Mouse (Mus musculus): ENCODE data around the gene Pcsk6. TPM values are rescaled to one million over a fixed set of nuclear protein-coding genes. Genes with fewer than 3 reads are reported as not detected.

The Pcsk6 gene
- polyA plus RNA-seq, 1 experiment: 1.6 TPM

- Histone ChIP-seq H3K36me3 (ENCODE audit: control insufficient read depth, insufficient read depth, low read length) (no peaks in the 10 kb centered on the region), H3K4me3 (ENCODE audit: extremely low read depth, insufficient read depth, insufficient read length) (no peak overlapping the region), H3K27ac (ENCODE audit: insufficient read depth, low read length) (no peak overlapping the region), H3K27me3 (ENCODE audit: control insufficient read depth, insufficient read depth, low read length) (no peaks in the 10 kb centered on the region), H3K4me1 (ENCODE audit: control insufficient read depth, insufficient read depth, insufficient read length) (no peaks in the 10 kb centered on the region)
- 75% methylated on average over 5 of the region's 5 CpGs for WGBS
- TF ChIP-seq CTCF (IDR thresholded peaks at IDR 0.05; ENCODE audit: extremely low read depth, insufficient read depth, insufficient read length, insufficient replicate concordance): no peak
- no peak for TF ChIP-seq POLR2A (IDR thresholded peaks at IDR 0.05; ENCODE audit: low read depth, low read length)
- no peak for DNase-seq (ENCODE audit: low read depth in 1 of 2, low spot score in 2 of 2)
Observed at GRCm38 (mm10) chr7:65880666-65881289, 19.2 kb downstream of the Pcsk6 start.

- H3K4me1 ChIP-seq (ENCODE audit: control insufficient read depth, insufficient read depth, insufficient read length): no peaks in the 10 kb centered on the region
- 44% methylated on average over 12 of the region's 12 CpGs for WGBS
- no peak for DNase-seq (ENCODE audit: low read depth in 1 of 2, low spot score in 2 of 2)
Observed at GRCm38 (mm10) chr7:65881290-65881688, 19.8 kb downstream of the Pcsk6 start.

DNA sequence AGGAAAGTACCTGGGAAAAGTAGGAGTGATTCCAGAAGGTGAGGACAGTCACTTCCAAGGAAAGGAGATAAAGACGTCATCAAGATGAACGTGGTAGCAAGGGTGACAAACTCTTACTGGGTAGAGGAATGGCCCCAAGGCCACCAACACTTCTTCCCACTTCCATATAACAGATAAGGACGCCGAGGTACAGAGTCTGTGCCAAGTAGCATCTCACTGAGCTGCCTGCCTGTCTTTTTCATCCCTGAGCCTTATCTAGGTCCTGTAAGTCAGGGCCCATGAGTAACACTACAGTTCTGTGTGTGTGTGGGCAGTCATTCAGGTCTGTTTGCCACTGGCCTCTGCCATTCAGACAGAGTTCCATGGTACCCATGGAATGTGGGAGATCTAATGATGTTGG lies 23.4 kb downstream of the Pcsk6 start:
- Histone ChIP-seq H3K36me3 (ENCODE audit: control insufficient read depth, insufficient read depth, low read length) (no peaks in the 10 kb centered on the region), H3K4me3 (ENCODE audit: extremely low read depth, insufficient read depth, insufficient read length) (no peak overlapping the region), H3K27ac (ENCODE audit: insufficient read depth, low read length) (no peak overlapping the region), H3K4me1 (ENCODE audit: control insufficient read depth, insufficient read depth, insufficient read length) (no peaks in the 10 kb centered on the region), H3K27me3 (ENCODE audit: control insufficient read depth, insufficient read depth, low read length) (no peaks in the 10 kb centered on the region)
- TF ChIP-seq POLR2A (IDR thresholded peaks at IDR 0.05; ENCODE audit: low read depth, low read length) (no peak), CTCF (IDR thresholded peaks at IDR 0.05; ENCODE audit: extremely low read depth, insufficient read depth, insufficient read length, insufficient replicate concordance) (no peak)
- no peak for DNase-seq (ENCODE audit: low read depth in 1 of 2, low spot score in 2 of 2)
- WGBS: 80% methylated on average over 4 of the region's 4 CpGs

More at GRCm38 (mm10) chr7:65881290-65881688, 19.8 kb downstream of the Pcsk6 start:
- TF ChIP-seq POLR2A (IDR thresholded peaks at IDR 0.05; ENCODE audit: low read depth, low read length) (no peak), CTCF (IDR thresholded peaks at IDR 0.05; ENCODE audit: extremely low read depth, insufficient read depth, insufficient read length, insufficient replicate concordance) (no peak)
- Histone ChIP-seq H3K4me3 (ENCODE audit: extremely low read depth, insufficient read depth, insufficient read length) (no peak overlapping the region), H3K27me3 (ENCODE audit: control insufficient read depth, insufficient read depth, low read length) (no peaks in the 10 kb centered on the region), H3K27ac (ENCODE audit: insufficient read depth, low read length) (no peak overlapping the region), H3K36me3 (ENCODE audit: control insufficient read depth, insufficient read depth, low read length) (no peaks in the 10 kb centered on the region)

GRCm38 (mm10) chr7:65885819-65886218 lies 24.3 kb downstream of the Pcsk6 start:
- H3K4me3 ChIP-seq (ENCODE audit: extremely low read depth, insufficient read depth, insufficient read length): no peak overlapping the region
- TF ChIP-seq CTCF (IDR thresholded peaks at IDR 0.05; ENCODE audit: extremely low read depth, insufficient read depth, insufficient read length, insufficient replicate concordance): no peak
- TF ChIP-seq POLR2A (IDR thresholded peaks at IDR 0.05; ENCODE audit: low read depth, low read length): no peak
- no peaks in the 10 kb centered on the region for H3K27me3 ChIP-seq (ENCODE audit: control insufficient read depth, insufficient read depth, low read length)
- WGBS: 92% methylated on average over 6 of the region's 6 CpGs
- H3K4me1 ChIP-seq (ENCODE audit: control insufficient read depth, insufficient read depth, insufficient read length): no peaks in the 10 kb centered on the region
- no peak for DNase-seq (ENCODE audit: low read depth in 1 of 2, low spot score in 2 of 2)
- H3K36me3 ChIP-seq (ENCODE audit: control insufficient read depth, insufficient read depth, low read length): no peaks in the 10 kb centered on the region
- no peak overlapping the region for H3K27ac ChIP-seq (ENCODE audit: insufficient read depth, low read length)

DNA sequence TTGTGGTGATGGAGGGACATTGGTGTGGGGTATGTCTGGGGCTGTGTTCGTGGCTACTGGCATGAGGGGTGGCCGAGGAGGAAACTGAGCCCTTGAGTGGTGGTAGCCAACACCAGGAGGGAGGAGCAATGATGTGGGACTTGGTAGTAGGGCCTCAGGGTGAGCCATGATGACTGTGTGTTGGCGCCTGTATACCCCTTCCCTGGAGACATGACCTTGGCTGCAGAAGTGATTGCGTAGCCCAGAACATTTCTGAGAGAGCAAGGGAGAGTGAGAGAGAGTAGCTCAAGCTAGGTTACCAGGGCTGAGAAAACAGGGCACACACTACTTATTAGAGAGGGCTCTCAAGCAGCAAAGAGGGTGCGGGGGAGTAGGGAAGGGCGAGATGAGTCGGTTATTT lies 30.3 kb downstream of the Pcsk6 start:
- DNase-seq (ENCODE audit: low read depth in 1 of 2, low spot score in 2 of 2): no peak
- Histone ChIP-seq H3K27ac (ENCODE audit: insufficient read depth, low read length) (no peak overlapping the region), H3K27me3 (ENCODE audit: control insufficient read depth, insufficient read depth, low read length) (no peaks in the 10 kb centered on the region), H3K4me3 (ENCODE audit: extremely low read depth, insufficient read depth, insufficient read length) (no peak overlapping the region), H3K4me1 (ENCODE audit: control insufficient read depth, insufficient read depth, insufficient read length) (no peaks in the 10 kb centered on the region), H3K36me3 (ENCODE audit: control insufficient read depth, insufficient read depth, low read length) (no peaks in the 10 kb centered on the region)
- 86% methylated on average over 7 of the region's 7 CpGs for WGBS
- TF ChIP-seq POLR2A (IDR thresholded peaks at IDR 0.05; ENCODE audit: low read depth, low read length) (no peak), CTCF (IDR thresholded peaks at IDR 0.05; ENCODE audit: extremely low read depth, insufficient read depth, insufficient read length, insufficient replicate concordance) (no peak)

DNA sequence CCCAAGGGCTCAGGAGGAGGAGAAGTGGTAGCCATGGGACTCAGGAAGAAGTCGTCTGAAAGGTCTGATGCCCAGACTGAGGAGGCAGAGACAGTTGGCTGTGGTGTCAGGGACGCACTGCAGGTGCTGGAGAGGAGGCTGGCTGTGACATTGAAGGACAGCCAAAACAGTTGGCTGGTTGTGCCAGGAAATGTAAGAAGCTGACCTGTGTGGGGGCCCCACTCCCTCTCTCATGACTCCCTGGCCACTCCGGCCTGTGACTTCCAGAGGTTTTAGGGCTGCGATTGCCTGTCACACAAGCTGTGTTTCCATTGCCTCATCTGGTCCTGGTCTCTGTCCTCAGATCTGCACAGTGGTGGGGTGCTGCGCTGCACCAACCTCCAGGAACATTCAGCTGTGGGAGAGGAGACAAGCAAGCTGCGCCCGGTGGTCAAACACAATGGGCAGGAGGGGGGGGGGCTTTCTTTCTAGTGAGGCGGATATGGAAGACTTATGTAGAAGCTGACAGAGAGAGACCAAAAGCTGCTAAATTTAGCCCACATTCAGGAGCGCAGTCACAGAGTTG lies 30.8 kb downstream of the Pcsk6 start:
- Histone ChIP-seq H3K27me3 (ENCODE audit: control insufficient read depth, insufficient read depth, low read length) (no peaks in the 10 kb centered on the region), H3K4me3 (ENCODE audit: extremely low read depth, insufficient read depth, insufficient read length) (no peak overlapping the region), H3K36me3 (ENCODE audit: control insufficient read depth, insufficient read depth, low read length) (no peaks in the 10 kb centered on the region), H3K4me1 (ENCODE audit: control insufficient read depth, insufficient read depth, insufficient read length) (no peaks in the 10 kb centered on the region), H3K27ac (ENCODE audit: insufficient read depth, low read length) (no peak overlapping the region)
- no peak for DNase-seq (ENCODE audit: low read depth in 1 of 2, low spot score in 2 of 2)
- 57% methylated on average over 9 of the region's 9 CpGs for WGBS
- no peak for TF ChIP-seq CTCF (IDR thresholded peaks at IDR 0.05; ENCODE audit: extremely low read depth, insufficient read depth, insufficient read length, insufficient replicate concordance)
- TF ChIP-seq POLR2A (IDR thresholded peaks at IDR 0.05; ENCODE audit: low read depth, low read length): no peak

DNA sequence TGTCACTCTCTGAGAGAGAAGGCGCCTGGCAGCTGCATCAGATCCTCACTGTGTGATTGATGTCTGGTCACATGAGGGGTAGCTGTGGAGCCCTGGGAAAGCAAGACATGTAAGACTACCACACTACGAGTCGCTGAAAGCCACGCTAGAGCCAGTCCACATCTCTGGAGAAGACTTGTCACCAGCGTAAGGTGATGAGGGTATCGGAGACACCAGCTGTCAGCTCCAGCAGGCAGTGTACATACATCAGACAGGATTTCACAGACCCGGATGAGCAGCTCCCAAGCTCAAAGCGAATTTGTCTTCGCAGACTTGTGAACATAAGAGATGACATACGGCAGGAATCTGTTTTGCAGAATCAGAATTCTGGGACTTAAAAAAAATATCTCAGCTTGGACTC lies 32.0 kb downstream of the Pcsk6 start:
- Histone ChIP-seq H3K36me3 (ENCODE audit: control insufficient read depth, insufficient read depth, low read length) (no peaks in the 10 kb centered on the region), H3K27me3 (ENCODE audit: control insufficient read depth, insufficient read depth, low read length) (no peaks in the 10 kb centered on the region), H3K27ac (ENCODE audit: insufficient read depth, low read length) (no peak overlapping the region), H3K4me1 (ENCODE audit: control insufficient read depth, insufficient read depth, insufficient read length) (no peaks in the 10 kb centered on the region), H3K4me3 (ENCODE audit: extremely low read depth, insufficient read depth, insufficient read length) (no peak overlapping the region)
- TF ChIP-seq CTCF (IDR thresholded peaks at IDR 0.05; ENCODE audit: extremely low read depth, insufficient read depth, insufficient read length, insufficient replicate concordance) (no peak), POLR2A (IDR thresholded peaks at IDR 0.05; ENCODE audit: low read depth, low read length) (no peak)
- WGBS: 89% methylated on average over 10 of the region's 10 CpGs
- no peak for DNase-seq (ENCODE audit: low read depth in 1 of 2, low spot score in 2 of 2)
